Mouse (Mus musculus): ENCODE measurements around the gene Pars2. TPM values are rescaled to one million over a fixed set of nuclear protein-coding genes. Genes with fewer than 3 reads are reported as not detected.

The Pars2 gene
- polyA plus RNA-seq, 1 experiment from 2014 or later: 13.5 TPM

DNA sequence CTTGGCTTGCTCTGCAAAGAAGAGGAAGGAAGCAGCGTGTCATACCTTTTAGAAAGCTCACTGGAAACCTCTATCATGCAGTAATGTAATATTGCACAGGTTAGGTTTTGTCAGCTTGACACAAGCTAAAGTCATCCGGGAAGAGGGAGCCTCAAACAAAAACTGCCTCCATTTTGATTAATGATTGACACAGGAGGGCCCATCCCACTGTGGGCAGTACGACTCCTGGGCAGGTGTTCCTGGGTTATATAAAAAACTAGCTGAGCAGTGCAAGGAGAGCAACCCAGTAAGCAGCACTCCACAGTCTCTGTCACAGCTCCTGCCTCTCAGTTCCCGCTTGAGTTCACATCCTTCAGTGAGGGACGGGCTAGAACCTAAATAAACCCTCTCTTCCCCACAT lies 25.9 kb downstream of the Pars2 start:
- Histone ChIP-seq H3K4me2 (no peak overlapping the region), H3K27ac (no peak overlapping the region), H3K9me3 (no peaks in the 10 kb centered on the region), H3K27me3 (no peaks in the 10 kb centered on the region), H3K9ac (no peak overlapping the region), H3K4me1 (peaks cover 10% of the 10 kb centered on the region), H3K36me3 (peaks cover 51% of the 10 kb centered on the region), H3K4me3 (no peak overlapping the region)
- 84% methylated on average over 5 of the region's 5 CpGs for WGBS
- ATAC-seq (ENCODE audit: borderline replicate concordance, extremely low read depth, low FRiP score, low TSS enrichment): no peak

DNA sequence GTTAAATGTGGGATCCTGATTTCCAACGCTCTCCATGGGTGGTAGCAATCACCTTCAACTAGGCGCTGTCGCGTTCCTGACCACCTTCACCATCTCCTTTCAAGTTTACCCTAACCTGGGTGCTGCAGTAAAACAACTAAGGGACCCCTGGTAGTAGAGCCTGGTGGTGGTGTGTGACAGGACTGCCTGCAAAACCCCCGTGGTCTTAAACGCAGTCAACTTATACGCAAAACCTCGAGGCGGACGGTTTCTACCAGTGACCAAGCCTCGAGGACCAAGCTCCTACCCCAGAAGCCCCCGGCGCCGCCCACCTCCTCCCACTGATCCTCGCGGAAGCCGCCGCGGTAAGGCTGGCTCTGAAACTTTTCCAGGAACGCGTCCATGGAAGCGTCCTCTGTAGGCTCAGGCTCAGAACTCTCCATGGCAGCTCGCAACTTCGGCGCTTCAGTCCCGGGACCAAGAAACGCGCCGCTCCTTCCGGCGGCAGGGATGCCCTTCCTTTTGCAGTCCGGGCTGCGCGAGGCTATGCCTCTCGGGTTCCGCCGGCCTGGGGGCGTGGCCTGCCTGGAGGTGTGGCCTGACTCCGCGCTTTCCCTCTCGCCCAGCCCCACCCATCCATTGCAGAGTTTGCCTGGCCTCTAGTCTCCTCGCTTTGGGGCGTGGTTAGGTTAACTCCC lies 27.7 kb downstream of the Pars2 start, which contains the start of gene Ttc4:
TSS of gene Ttc4 (minus strand) at position 503 of the 677 bp plus-strand sequence.
- H3K9me3 ChIP-seq: no peaks in the 10 kb centered on the region
- peak; percentile 97 for ATAC-seq (ENCODE audit: borderline replicate concordance, extremely low read depth, low FRiP score, low TSS enrichment)
- H3K27ac ChIP-seq: peak within 1 kb of the TSS; percentile 68; the same call in 1 of the 2 replicates
- H3K27me3 ChIP-seq: no peaks in the 10 kb centered on the region
- H3K36me3 ChIP-seq: peaks cover 32% of the 10 kb centered on the region
- peak within 1 kb of the TSS; percentile 84 for H3K9ac ChIP-seq
- H3K4me3 ChIP-seq: peak within 1 kb of the TSS; percentile 85
- peak within 1 kb of the TSS; percentile 69 for H3K4me2 ChIP-seq
- under 1% methylated on average over 43 of the region's 43 CpGs for WGBS
- H3K4me1 ChIP-seq: peaks cover 10% of the 10 kb centered on the region

DNA sequence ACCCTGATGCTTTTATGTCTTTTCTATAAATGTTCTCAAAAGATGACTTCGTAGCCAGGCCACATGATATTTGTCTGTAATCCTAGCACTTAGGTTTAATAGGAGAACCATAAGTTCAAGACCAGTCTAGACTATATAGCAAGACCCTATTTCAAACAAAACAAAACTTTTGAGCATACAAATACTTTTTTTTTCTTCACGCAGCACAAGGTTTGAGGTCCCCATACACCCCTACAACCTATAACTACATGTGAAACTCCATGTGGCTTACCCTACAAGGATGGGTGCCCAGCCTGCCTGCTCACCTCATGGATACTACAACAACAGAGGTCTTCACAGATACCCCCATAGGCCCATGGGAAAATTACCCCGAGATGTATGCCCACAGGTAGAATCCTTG lies 28.3 kb downstream of the Pars2 start:
- WGBS: 50% methylated on average over 3 of the region's 3 CpGs
- peak overlapping the region; percentile 69; the same call in 1 of the 2 replicates for H3K4me2 ChIP-seq
- H3K27ac ChIP-seq: no peak overlapping the region
- peak overlapping the region; percentile 85 for H3K4me3 ChIP-seq
- no peaks in the 10 kb centered on the region for H3K27me3 ChIP-seq
- no peaks in the 10 kb centered on the region for H3K9me3 ChIP-seq
- peaks cover 27% of the 10 kb centered on the region; the same call in 1 of the 2 replicates for H3K36me3 ChIP-seq
- no peak overlapping the region for H3K9ac ChIP-seq
- peak; percentile 33; the same call in 1 of the 2 replicates for ATAC-seq (ENCODE audit: borderline replicate concordance, extremely low read depth, low FRiP score, low TSS enrichment)
- peaks cover 10% of the 10 kb centered on the region for H3K4me1 ChIP-seq

DNA sequence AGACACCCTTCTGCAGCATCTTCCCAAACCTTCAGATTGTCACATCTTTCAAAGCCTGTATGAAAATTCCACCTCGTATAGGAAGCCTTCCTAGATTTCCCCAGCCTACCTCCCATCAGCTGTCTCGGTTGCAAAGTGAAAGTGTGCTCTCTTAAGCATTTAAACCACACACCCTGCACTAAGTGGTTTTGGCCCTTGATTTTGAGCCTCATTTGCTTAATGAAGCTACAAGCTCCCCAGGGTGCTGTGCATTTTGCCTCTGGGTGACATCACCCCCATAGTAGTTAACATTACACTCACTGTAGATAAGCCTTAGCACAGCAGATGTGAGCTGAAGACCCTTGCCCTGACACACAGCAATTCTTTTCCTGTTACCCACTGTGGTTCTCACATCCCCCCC lies 30.1 kb downstream of the Pars2 start:
- Histone ChIP-seq H3K9ac (no peak overlapping the region), H3K27me3 (no peaks in the 10 kb centered on the region), H3K4me1 (peaks cover 10% of the 10 kb centered on the region), H3K36me3 (peaks cover 9% of the 10 kb centered on the region; the same call in 1 of the 2 replicates), H3K4me2 (no peak overlapping the region), H3K9me3 (no peaks in the 10 kb centered on the region), H3K27ac (no peak overlapping the region), H3K4me3 (no peak overlapping the region)
- WGBS: 38% methylated on average over 2 of the region's 2 CpGs
- ATAC-seq (ENCODE audit: borderline replicate concordance, extremely low read depth, low FRiP score, low TSS enrichment): no peak

DNA sequence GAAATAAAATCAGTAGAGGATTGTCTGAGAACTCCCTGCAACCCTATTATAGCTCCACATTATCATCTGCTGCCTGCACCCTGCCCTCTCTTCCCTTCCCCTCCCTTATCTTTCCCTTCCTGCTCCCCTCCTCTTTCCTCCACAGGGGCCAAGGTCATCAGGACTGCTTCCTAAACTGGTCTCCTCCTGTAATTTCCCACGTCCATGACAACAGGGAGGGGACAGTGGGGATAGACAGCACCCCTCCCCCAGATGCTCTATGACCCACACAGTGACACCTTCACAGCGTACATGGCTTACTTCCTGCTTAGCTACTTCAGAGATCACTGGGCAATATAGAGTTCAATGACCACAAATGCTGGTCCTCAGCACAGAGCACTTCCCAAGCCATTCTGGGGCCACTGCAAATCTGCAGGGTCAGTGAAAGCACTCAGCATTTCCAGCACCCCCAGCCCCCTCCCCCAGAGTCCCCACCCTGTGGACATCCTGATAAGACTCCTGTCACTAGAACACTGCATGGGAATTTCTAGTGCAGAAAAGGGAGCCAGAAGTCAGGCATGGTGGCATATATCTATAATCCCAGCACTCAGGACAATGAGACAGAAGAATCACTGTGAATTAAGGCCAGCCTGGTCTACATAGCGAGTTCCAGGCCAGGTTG lies 37.9 kb downstream of the Pars2 start:
- H3K4me3 ChIP-seq: no peak overlapping the region
- 38% methylated on average over 3 of the region's 3 CpGs for WGBS
- no peaks in the 10 kb centered on the region for H3K27me3 ChIP-seq
- H3K27ac ChIP-seq: no peak overlapping the region
- H3K9ac ChIP-seq: no peak overlapping the region
- H3K4me1 ChIP-seq: no peaks in the 10 kb centered on the region
- no peaks in the 10 kb centered on the region for H3K36me3 ChIP-seq
- no peaks in the 10 kb centered on the region for H3K9me3 ChIP-seq
- ATAC-seq (ENCODE audit: borderline replicate concordance, extremely low read depth, low FRiP score, low TSS enrichment): no peak
- no peak overlapping the region for H3K4me2 ChIP-seq

DNA sequence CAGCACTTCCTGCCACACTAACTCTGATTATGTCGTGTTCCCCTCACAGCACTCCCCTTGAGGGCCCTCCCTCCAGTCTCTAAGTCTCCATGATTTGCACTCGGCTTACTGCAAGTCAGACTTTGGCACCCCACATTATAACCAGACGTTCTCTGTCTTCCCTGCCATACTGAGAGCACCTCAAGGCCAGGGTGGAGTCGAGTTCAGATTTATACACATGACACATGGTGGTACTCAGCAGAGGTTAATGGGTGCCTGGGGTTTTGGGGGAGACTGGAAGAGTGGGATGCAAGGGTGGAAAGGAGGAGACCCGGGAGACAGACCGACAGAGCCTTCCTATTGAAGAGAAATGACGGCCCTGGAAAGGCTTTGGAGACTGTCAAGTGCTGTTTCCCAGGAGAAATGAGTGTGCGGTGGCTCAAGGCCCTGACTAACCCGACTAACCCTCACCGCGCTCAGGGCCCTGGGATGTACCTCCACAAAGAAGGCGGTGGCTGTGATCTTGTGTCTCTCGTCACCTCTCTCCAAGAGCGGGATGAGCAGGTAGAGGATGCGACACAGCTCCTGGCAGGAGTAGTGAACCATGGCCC lies 43.1 kb downstream of the Pars2 start:
- Histone ChIP-seq H3K9ac (no peak overlapping the region), H3K4me2 (no peak overlapping the region), H3K27me3 (no peaks in the 10 kb centered on the region), H3K27ac (no peak overlapping the region), H3K4me3 (no peak overlapping the region), H3K9me3 (no peaks in the 10 kb centered on the region), H3K4me1 (no peaks in the 10 kb centered on the region), H3K36me3 (no peaks in the 10 kb centered on the region)
- WGBS: 78% methylated on average over 15 of the region's 15 CpGs
- no peak for ATAC-seq (ENCODE audit: borderline replicate concordance, extremely low read depth, low FRiP score, low TSS enrichment)

DNA sequence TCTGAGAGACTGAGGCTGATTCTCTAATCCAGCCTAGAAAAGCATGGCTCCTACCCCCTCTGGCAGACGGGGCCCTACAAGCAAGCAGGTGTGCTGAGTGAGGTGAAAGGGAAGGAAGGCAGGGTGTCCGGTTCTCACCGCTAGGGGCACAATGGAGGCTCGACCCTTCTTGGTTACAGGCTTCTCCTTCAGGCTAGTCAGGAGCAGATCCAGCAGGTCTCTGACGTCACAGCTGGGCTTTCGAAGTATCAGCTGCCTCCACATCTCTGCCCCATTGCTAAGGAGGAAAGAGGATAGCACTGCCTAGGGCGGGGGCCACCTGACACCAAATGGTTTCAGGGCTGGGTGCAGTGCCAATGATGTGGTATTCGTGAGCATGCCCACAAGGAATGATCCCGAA lies 49.1 kb downstream of the Pars2 start:
- 19% methylated on average over 9 of the region's 9 CpGs for WGBS
- no peaks in the 10 kb centered on the region for H3K4me1 ChIP-seq
- H3K9me3 ChIP-seq: no peaks in the 10 kb centered on the region
- no peaks in the 10 kb centered on the region for H3K36me3 ChIP-seq
- ATAC-seq (ENCODE audit: borderline replicate concordance, extremely low read depth, low FRiP score, low TSS enrichment): peak; percentile 13; the same call in 1 of the 2 replicates
- H3K27me3 ChIP-seq: no peaks in the 10 kb centered on the region
- H3K4me3 ChIP-seq: no peak overlapping the region
- no peak overlapping the region for H3K27ac ChIP-seq
- no peak overlapping the region for H3K4me2 ChIP-seq
- H3K9ac ChIP-seq: no peak overlapping the region

DNA sequence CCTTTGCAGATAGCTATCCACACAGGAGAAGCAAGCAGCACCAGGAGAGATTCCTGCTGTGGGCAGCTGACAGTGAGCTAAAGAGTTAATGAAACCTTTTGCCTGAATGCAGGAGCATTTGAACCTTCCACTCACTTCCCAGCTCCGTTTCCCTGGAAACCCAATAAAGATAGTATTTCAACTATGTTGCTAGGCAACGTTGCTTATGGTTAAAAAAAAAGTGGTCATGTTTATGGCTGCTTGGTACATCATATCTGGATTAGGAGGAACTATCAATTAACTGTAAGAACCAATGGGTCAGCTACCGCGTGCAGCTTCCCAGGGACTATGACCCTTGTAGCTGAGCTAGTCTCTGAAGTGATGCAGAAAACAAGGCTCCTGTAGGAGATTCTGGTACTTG lies 49.9 kb downstream of the Pars2 start:
- Histone ChIP-seq H3K4me1 (peaks cover 2% of the 10 kb centered on the region; the same call in 1 of the 2 replicates), H3K4me3 (no peak overlapping the region), H3K27me3 (no peaks in the 10 kb centered on the region), H3K9me3 (no peaks in the 10 kb centered on the region), H3K36me3 (no peaks in the 10 kb centered on the region), H3K27ac (no peak overlapping the region), H3K4me2 (no peak overlapping the region), H3K9ac (no peak overlapping the region)
- WGBS: 17% methylated on average over 4 of the region's 4 CpGs
- ATAC-seq (ENCODE audit: borderline replicate concordance, extremely low read depth, low FRiP score, low TSS enrichment): no peak

DNA sequence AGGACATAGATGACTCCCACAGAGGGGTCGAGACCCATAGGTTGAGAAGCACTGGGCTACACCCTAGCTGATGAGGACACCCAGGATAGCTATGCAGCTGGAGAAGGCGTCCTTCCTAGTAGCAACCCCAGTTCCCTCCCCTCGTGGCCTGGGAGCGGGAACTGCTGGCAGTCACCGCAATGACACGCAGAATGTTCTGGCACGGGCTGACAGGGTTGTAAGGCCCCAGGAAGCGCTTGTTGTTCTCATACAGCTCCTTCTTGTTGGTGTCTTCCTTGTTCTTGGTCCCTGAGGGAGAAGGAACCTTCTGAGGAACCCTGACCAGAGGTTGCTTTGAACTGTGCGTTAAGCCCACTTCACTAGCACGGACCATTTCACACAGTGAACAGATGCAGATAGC lies 53.1 kb downstream of the Pars2 start:
- Histone ChIP-seq H3K4me2 (no peak overlapping the region), H3K27me3 (no peaks in the 10 kb centered on the region), H3K36me3 (no peaks in the 10 kb centered on the region), H3K9me3 (no peaks in the 10 kb centered on the region), H3K9ac (no peak overlapping the region), H3K27ac (no peak overlapping the region), H3K4me3 (no peak overlapping the region), H3K4me1 (peaks cover 2% of the 10 kb centered on the region; the same call in 1 of the 2 replicates)
- WGBS: 71% methylated on average over 10 of the region's 10 CpGs
- ATAC-seq (ENCODE audit: borderline replicate concordance, extremely low read depth, low FRiP score, low TSS enrichment): no peak

DNA sequence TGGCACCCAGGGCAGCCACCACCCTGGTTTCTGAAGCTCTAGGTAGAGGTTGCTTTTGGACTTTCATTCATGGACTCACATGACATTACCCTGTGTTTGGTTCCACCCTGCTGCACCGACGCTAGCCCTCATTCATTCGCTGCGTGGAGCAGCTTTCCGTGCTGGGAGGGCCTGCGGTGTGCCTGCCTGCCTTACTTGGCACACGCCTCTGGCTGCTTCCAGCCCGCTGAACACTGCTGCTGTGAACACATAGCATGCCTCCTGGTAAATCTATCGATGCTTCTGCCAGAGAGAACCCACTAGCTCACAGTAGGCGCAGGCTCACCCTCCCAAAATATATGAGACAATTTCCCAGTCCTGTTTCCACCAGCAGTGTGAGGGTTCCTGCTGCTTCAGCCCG lies 53.5 kb downstream of the Pars2 start:
- Histone ChIP-seq H3K9ac (no peak overlapping the region), H3K4me1 (peaks cover 2% of the 10 kb centered on the region; the same call in 1 of the 2 replicates), H3K4me3 (no peak overlapping the region), H3K9me3 (no peaks in the 10 kb centered on the region), H3K36me3 (no peaks in the 10 kb centered on the region), H3K4me2 (no peak overlapping the region), H3K27ac (no peak overlapping the region), H3K27me3 (no peaks in the 10 kb centered on the region)
- ATAC-seq (ENCODE audit: borderline replicate concordance, extremely low read depth, low FRiP score, low TSS enrichment): no peak
- WGBS: 67% methylated on average over 11 of the region's 11 CpGs

All from lung, embryonic 15.5 days (tissue).